Mouse (Mus musculus) liver, postnatal 0 days (tissue): Measurements from ENCODE around the gene Tapbp.

Experiments
- CTCF ChIP-seq: sonication (generic); IDR thresholded peaks from 2 replicates; pipeline ENCODE4 v1.5.1; 2016; ENCODE audit warnings: antibody characterized with exemption, low read depth
- EP300 ChIP-seq: IDR thresholded peaks from 2 replicates; pipeline ENCODE4 v1.6.1; 2016; ENCODE audit warnings: antibody characterized with exemption, low read depth, mild to moderate bottlenecking

DNA sequence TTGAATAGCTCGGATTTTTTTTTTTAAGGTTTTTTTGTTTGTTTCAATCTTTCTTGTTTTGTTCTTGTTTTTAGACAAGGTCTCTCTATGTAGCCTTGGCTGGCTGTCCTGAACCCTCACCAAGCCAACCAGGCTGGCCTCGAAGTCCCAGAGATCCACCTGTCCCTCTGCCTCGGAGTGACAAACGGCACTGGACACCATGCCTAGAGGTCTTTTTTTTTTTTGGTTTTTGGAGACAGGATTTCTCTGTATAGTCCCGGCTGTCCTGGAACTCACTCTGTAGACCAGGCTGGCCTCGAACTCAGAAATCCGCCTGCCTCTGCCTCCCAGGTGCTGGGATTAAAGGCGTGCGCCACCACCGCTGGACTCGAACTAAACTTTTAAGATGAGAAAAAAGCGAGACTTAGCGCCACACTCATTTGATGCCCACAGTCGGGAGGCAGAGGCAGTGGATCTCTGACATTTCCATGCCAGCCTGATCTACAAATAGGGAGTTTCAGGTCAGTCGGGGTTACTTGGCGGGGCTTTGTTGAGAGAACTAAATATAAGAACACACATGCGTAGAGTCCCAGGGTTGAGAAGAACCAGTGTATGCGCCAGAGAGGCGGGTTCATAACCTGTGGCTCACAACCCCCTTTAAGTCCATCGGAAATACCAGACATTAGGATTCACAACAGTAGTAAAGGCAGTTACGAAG lies 12.7 kb downstream of the Tapbp start:
- TF ChIP-seq CTCF (no peak), EP300 (no peak)
